Mouse (Mus musculus) right cerebral cortex, adult 18-20 months (tissue): ENCODE data around the gene Neurl2.
A peak's percentile ranks its signal among the peaks of the same experiment; 100 is the strongest.
"Not testable (repeated sequence)": the region's sequence is repeated elsewhere in the genome, so short reads cannot be mapped to it uniquely, and the experiment has no call there.

Experiments
- DNase-seq: peaks from one replicate; pipeline ENCODE4 v3.0.0; 2022; ENCODE audit warnings: mixed read lengths

Gene Neurl2

GRCm38 (mm10) chr2:164857842-164858553 lies 24.7 kb upstream of the Neurl2 start:
- DNase-seq = no peak

DNA sequence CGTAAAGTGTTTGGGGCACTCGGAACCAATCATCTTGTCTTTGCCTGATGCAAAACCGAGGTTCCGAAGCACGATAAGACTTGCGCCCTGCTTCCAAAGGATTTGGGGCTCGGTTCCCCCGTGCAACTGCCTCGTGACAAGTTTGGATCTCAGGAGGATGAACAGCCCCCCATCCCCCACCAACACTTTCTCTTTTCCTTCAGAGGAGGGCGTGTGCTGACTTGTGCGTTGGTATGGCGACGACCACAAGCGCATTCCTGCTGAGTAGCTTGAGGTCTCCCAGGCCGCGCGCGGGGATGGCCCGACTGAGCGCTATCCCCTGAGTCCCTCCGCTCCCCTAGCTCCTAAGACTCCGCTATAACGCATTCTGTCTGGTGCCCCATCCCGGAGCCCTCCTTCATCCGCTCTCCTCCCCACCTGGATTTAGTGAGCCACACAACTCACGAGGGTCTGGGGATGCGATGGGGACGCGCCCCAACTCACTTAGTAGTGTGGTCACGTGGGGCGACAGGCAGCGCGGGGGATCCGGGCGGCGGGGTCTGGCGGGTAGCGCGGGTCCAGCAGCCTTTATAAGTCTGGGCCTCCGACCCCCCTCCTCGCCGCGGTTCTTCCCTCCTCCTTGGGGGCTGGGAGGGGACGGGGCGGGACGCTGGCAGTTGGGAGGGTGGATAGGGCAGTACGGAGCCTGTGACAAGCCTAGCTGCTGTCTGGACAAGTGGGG lies 24.0 kb upstream of the Neurl2 start, which contains the start of gene Pltp:
TSS of gene Pltp (minus strand) at position 611 of the 721 bp plus-strand sequence.
- DNase-seq = no peak

GRCm38 (mm10) chr2:164856309-164857100 lies 23.2 kb upstream of the Neurl2 start:
- no peak for DNase-seq

- DNase-seq = not testable (repeated sequence)
Observed at GRCm38 (mm10) chr2:164855572-164855971, 22.3 kb upstream of the Neurl2 start.

- peak; percentile 33 for DNase-seq
Observed at GRCm38 (mm10) chr2:164850061-164850460, 16.8 kb upstream of the Neurl2 start.

GRCm38 (mm10) chr2:164845782-164846181 lies 12.5 kb upstream of the Neurl2 start:
- no peak for DNase-seq

DNA sequence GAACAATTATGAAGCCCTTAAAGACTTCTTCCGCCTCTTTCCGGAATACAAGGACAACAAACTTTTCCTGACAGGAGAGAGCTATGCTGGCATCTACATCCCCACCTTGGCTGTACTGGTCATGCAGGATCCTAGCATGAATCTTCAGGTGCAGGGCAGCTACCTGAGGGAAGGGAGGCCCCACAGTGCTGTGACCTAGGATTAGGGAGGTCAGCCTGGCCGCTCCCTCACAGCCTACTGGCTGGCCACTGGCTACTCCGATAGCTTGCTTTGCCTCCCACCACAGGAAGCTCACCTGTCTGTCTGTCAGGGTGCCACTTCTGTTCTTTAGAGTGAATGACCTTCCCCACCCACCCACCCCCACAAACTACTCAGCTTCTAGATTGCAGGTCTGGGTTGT lies 1.9 kb upstream of the Neurl2 start:
- no peak for DNase-seq

- peak; percentile 39 for DNase-seq
Observed at GRCm38 (mm10) chr2:164834531-164834930, 1.3 kb upstream of the Neurl2 start.

DNA sequence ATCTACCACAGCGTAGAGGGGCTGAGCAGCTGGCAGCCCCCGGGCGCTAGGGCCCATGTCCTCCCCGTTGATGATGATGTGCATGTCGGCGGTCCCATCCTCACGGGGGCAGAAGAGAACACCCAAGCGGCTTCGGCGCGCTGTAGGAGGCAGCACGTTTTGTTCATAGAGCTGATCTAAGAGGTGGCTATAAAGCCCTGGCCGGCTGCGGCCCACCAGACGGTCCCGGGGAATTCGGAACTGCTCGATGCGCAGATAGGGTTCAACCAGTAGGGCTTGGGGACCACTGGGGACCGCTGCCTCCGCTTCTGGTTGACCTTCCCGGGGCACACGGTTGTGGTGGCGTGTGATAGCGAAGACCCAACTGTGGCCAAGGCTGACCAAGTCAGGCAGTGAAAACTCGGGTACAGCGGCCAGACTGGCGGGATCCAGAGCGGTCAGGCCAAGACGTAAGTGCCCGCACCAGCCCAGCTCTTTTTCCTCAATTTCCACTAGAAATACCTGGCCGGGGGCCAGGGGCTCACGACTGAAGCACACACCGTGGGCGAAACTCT lies 431 bp downstream of the Neurl2 start, which contains the start of gene Ctsa:
TSS of gene Ctsa (plus strand) at position 126 of the 554 bp plus-strand sequence.
- DNase-seq = peak; percentile 83

DNA sequence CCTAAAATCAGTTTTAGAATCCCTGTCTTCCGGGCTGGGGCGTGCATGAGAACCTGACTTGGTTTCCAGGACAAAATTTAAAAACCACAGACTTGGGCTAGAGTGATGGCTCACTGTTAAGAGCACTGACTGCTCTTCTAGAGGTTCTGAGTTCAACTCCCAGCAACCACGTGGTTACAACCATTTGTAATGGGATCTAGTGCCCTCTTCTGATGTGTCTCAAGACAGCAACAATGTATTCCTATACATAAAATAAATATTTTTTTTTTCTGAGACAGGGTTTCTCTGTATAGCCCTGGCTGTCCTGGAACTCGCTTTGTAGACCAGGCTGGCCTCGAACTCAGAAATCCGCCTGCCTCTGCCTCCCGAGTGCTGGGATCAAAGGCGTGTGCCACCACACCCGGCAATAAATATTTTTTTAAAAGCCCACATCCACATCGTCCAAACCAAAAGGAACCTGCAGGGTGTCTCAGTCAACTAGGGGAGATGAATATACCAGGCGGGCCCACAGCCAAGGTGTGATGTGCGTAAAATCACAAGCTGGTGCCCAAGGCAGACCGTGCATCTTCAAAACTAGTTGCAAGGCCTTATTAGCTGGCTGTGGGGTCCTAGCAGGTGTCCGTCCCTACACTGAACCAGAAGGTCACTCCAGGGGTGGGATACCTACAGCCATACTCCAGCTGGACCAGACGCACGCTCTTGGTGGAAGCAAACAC lies 1.1 kb downstream of the Neurl2 start:
- no peak for DNase-seq

DNA sequence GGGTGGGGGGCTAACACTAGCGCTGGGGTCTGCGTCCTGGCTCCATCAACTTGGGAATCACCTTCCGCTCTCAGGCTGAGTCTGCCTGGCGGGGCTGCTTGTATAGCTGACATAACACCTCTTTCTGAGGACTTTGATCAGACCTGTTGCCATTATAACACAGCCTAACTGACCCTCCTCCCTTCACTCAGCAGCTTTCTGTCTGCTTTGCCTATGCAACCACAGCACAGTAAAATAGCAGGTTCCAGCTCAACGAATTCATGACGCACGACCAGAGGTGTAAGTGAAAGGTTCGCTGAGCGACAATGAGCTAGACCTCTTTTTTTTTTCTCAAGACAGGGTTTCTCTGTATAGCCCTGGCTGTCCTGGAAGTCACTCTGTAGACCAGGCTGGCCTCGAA lies 2.2 kb downstream of the Neurl2 start:
- DNase-seq = no peak

DNA sequence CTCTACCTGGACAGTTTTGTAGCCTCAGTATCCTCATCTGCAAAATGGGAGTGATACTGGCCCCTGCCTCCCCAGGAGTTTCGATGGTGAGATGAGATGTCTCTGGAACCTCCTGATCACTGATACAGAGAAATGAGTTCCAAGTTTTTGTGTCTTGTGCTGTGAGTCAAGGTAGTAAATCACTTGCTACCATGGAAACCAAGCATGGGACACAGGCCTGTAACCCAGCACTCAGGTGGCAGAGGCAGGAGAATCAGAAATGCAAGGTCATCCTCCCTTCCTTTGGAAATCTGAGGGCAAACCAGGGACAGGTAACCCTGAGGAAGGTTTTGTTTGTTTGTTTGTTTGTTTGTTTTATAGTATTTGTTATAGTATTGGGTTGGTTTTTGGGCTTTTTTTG lies 4.2 kb downstream of the Neurl2 start:
- DNase-seq = no peak

DNA sequence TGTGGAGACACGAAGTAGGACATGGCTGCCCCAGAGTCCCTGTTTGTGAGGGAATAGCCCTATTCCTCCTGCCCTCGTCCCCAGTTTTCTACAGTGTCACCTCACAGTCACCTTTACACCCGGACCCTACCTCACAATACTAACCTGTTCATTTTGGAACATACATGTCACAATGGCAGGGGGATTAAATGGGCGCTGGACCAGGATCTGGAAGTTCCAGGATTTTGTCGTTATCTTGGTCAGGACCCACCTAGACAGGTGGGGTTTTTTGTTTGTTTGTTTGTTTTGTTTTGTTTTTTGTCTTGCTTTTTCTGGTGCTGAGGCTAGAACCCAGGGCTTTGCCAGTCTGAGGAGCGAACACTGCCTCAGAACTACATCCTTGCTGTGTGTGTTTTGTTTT lies 4.8 kb downstream of the Neurl2 start, which contains the start of gene Spata25:
TSS of gene Spata25 (minus strand) at position 101 of the 400 bp plus-strand sequence.
- DNase-seq = no peak

DNA sequence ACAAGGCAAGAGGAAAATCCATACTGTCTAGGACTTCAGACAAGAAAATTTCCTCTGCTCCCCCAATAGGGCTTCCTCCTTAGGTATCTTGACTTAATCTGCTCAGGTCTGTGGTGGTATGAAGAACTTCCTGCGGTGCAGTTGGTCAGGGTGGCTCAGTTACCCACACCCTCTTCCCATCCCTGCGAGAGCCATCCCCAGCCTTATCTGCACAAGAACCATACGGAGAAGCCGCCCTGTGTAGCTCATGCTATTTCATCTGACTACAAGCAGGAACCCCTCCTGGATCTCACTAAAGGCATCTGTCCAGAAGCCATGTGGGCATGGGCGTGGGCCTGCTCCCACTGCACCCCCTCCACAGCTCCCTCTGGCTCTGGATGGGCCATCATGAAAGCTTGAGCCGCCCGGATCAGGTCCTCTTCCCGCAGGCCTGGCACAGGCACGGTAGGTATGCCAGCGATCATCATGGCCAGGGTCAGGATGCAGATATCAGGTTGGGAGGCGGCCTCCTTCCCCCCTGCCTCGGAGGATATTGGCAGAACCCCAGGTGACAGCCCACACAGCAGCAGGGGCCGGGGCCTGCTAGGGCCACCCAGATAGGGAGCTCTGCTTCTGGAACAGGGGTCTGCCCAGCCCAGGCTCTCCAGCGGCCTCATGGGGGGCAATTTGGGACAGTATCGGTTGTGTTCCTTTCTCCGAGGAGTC lies 6.0 kb downstream of the Neurl2 start:
- no peak for DNase-seq

DNA sequence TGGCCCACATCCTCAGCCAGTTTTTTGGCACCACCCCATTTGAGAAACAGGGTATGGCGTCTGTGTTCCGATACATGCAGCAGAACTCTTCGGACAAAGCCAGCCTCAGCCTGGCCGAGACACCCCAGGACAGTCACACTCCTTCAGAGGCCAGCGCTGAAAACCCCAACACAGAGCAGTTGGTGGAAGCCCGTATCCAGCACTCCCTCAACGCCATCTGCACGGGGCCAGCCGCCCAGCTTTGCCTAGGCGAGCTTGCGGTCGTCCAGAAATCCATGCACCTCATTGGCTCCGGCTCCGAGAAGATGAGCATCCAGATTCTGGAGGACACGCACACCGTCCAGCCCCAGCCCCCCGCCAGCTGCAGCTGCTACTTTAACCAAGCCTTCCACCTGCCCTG lies 7.7 kb downstream of the Neurl2 start:
- DNase-seq = no peak

GRCm38 (mm10) chr2:164823969-164824368 lies 9.3 kb downstream of the Neurl2 start:
- DNase-seq = no peak

DNA sequence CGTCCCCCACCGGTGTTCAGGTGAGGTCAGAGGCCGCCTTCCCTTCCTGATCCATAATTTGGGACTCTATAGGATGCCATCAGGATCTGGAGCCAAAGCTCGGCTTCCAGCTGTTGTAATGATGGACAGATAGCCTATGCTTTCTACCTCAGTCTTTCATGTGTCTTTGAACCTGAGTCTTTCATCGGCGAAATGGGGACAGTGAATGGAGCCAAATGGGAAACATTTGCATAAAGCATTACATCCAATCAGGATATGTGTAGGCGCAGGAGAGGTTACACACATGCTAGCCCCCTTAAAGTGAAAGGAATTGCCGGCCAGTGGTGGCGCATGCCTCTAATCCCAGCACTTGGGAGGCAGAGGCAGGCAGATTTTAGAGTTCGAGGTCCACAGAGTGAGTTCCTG lies 10.1 kb downstream of the Neurl2 start:
- DNase-seq = peak; percentile 48

DNA sequence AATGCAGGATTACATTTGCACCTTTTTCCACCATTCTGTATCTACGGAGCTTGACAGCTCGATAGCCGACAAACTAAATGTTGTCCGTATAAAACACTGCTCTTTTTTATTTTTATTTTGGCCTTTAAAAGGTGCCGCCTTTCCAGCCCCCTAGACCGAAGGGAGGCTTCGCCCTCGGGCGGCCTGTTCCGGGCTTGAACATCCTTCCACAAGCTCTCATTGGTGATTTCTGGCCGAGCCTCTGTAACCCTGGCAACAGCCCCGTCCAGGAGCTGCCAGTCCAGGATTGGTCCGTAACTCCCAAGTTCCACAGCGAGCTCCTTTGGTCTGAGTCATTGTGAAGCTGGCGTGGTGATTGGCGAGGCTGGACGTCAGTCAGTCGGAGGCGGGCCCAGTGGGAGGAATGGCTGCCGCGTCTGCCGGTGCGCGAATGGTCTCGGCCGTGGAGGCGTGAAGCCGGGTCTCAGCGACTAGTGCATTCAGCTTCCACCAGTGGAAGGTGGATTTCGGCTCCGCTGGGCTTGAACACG lies 10.6 kb downstream of the Neurl2 start, which contains the start of gene Zswim1:
TSS of gene Zswim1 (plus strand) at position 51 of the 530 bp plus-strand sequence.
- peak; percentile 100 for DNase-seq

GRCm38 (mm10) chr2:164821060-164821459 lies 12.2 kb downstream of the Neurl2 start:
- no peak for DNase-seq

DNA sequence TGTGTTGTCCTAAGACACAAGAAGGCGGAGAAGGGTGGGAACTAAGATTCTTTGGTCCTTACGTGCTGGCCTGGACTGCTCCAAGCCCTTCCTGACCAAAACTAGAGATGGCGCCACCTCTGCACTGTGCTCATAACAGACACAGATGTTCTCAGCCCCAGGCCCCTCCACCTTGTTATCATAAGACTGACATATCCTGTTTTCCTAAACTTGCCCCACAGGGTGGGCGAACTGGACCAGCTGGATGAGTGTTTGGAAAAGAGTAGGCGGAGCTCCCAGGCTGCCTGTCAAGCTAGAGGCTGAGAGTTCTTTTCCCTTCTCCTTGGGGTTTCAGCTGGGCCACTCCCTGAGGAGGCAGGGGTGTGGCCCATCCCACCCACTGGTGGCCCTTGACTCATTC lies 15.6 kb downstream of the Neurl2 start:
- DNase-seq = no peak

- no peak for DNase-seq
Observed at GRCm38 (mm10) chr2:164817206-164817605, 16.1 kb downstream of the Neurl2 start.
